Mouse (Mus musculus) urinary bladder, postnatal 36 days (tissue): ENCODE results near the gene Gm11037.
"Not testable (repeated sequence)": the region's sequence is repeated elsewhere in the genome, so short reads cannot be mapped to it uniquely, and the experiment has no call there.

Experiments used
- DNase-seq, 2 experiments: peaks; one replicate each; pipeline ENCODE4 v3.0.0; 2022; ENCODE audit warnings: low spot score in 2 of 2, mixed read lengths in 1 of 2

Gm11037 gene

DNA sequence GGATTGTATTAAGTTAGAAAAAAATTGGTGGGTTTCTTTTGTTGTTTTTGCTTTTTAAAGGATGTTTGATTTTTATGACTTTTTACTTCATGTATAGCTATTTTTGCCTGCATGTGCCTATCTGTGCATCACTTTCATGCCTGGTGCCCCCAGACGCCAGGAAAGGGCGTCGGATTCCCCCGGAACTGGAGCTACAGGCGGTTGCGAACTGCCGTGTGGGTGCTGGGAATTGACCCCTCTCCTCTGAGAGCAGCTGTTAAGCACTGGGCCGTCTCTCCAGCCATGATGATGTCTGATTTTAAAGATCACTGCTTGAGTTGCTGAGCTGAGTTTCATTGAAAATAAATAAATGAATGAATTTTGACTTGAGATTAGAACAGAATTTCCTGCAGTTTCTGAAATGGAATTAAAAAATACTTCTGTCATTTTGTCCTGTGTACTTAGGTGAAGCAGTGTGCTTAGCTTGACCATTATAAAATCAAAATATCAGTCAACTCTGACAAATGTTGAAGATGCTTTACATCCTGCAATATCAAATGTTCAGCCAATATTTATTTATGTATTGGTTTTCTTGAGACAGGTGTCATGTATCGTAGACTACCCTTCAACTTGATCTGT is at the start of gene Gm11037:
TSS of gene Gm11037 (plus strand) at position 568 of the 618 bp plus-strand sequence.
- no peak for DNase-seq

DNA sequence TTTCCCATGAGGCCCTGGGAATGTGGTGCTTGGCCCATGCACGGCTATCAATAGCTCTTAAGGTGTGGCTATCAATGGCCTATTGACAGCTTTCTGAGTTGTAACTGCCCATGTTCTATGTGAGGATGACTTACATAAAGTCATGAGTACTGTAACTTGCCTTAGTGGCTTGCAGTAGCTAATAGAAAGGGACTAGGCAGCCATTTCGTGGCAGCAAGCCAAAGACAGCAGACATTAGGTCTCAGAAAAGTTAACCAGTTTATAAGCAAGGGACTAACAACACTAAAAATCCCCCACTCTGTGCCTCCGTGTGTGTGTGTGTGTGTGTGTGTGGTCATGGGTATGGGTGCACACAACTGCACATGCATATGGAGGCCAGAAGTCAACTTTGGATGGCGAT is 49.1 kb upstream of the Gm11037 start:
- no peak for DNase-seq

DNA sequence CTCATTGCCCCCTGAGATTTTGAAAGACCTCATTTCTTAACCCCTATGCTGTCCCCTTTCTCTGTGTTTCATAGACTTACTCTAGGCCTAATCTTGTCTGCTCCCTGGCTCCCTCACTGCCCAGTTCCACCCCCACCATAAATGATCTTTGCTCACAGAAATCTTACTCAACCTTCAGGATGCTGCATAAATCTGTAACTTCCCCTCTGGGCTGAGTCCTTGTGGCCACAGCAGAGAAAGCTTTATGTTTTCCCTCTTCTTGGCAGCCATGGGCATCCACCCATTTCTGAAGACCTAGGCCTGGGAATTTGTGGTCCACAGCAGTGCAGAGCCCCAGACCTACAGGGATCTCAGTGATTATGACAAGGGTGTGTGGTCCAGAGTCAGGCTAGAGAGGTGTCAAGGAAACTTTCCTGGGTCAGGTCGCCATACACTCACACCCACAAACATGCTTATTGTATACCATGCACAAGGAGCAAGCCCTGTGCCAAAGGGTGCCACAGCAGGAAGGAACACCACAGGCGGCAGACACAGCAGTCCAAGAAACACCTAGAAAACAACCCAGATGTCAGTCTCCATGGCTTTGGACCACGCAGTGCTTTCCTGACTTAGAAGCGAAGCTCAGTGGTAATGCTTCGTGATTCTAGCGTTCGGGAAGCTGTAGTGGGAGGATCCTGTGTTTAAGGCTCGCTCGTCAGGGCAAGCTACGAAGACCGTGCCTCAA is 46.5 kb upstream of the Gm11037 start, which contains the start of gene Siglec1:
TSS of gene Siglec1 (minus strand) at position 99 of the 724 bp plus-strand sequence.
- DNase-seq: no peak

DNA sequence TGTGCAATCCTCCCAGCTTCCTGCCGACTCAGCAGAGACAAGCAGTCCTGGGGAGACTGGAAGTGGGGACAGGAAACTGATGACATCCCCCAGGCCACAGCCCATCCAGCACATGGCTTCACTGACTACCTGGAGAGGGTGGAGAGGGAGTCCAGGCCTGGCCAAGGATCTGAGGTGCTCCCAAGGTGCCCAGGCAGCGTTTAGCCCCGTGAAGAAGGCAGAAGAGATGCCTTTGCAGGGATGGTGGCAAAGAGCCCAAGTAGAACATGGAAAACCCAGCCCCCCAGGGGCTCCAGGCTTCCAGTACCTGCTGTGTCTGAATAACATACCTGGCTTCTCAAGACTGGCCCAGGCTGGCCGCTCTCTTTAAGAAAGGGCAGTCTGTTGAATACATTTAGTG is 44.7 kb upstream of the Gm11037 start:
- DNase-seq: no peak

DNA sequence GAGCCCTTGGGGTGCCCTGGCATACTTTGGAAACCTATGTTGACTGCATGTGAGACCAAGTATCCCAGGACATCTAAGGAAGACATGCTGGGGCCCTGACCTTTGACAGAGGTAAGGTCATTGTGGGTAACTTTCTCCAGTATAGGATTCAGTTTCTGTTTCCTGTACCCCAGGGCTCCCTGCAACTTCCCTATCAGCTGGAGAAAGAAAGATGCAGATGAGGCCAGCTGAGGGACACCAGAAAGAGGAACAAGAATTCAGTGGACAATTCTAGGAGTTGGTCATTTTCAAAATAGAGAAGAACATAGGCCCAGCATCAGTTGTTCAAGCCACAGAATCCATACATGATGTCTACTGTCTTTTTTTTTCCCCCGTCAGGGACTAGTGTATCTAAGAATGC is 43.7 kb upstream of the Gm11037 start:
- DNase-seq: no peak

DNA sequence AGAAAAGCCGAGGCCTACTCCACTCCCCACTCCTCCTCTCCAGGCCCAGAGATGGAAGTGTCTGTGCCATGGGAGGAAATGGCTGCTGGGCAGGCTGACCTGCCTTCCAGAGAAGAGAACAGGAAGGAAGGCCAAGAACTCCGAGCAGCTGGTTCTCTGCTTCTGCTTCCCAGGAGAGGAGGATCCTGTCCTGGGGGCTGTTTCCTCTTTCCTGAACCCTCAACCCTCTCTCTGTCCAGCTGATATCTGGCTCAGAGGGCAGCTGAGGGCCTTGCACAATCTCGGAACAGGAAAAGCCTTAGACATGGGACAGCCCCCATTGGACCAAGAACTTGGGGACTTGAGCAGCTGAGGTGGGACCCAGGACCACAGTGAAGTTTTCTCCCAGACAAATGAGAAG is 42.4 kb upstream of the Gm11037 start:
- peak in 1 of 2 experiments; percentile 40 for DNase-seq

DNA sequence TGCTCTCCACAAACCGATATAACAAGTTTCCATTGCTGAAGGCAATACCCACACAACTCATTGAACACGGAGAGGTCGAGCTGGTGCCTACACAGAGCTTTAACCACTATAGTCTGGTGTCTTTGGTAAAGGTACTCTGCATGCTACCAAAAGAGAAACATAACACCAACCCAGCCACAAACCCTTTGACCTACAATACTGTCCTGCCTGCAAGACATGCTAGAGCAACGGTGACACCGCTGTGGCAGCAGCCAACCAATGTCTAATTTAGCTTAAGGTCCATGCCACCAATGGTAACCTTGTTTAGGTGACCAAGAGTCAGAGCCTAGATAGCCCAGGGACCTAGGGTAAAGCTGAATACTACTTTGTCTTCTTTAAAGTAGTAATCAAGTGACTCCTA is 39.7 kb upstream of the Gm11037 start:
- peak in 1 of 2 experiments; percentile 0 for DNase-seq

DNA sequence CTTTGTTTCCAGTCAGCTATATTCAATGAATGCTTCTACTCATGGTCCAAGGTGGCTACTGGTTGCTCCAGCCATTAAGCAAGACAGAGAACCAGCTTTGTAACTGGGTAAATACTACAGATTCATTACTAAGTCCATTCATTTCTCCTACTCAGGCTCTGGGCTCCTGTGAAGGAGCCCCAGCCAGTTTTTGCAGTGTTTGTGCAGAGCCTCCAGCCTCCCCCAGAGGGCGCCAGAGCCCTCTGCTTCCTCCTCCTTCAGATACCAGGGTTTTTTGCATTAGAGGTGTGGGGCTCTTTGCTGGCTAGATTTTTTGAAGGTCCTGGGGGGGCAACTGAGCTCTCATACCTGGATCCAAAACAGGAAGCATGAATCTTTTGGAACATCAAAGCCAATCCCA is 38.5 kb upstream of the Gm11037 start:
- DNase-seq: peak; percentile 79 to 80

DNA sequence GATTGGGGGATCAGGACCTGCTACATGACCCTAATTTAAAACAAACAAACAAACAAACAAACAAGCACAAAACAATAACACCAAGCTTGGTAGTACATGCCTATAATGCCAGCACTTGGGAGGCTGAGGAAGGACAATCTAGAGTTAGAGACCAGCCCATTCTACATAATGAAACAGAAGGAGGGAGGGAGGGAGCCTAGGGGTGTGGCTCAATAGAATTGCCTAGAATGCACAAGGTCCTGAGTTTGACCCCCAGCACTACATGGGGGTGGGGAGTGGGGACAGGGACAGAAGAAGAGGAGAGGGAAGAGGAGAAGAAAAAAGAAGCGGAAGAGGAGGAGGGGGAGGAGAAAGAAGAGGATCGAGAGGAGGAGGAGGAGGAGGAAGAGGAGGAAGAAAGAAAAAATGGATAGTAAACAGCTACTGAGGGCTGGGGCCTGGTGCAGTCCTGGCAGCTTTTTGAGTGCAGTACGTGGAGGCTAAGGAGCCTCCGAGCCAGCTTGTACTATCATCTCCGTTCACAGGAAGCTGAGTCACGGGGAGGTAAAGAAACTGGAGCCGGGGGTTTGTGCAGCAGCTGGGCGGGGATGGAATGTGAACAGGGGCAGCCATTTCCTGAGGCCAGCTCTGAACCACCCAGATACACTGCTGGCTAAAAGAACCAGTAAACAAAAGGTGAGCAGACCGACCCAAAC is 37.0 kb upstream of the Gm11037 start:
- DNase-seq: peak; percentile 52 to 64

DNA sequence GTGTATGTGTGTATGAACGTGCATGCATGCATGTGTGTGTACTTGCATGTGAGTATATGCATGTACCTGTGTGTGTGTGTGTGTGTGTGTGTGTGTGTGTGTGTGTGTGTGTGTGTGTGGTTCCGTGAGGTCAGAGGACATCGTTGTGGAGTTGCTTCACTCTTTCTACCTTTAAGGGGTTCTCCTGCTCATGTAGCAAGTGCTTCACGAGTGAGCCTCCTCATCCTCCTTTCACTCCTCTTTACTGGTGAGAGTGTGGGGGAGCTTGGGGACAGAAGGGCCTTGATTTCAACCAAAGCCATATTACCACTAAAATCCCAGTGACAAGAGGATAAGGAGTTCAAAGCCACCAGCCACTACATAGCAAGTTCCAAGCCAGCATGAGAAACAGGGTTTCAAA is 36.2 kb upstream of the Gm11037 start:
- no peak for DNase-seq

DNA sequence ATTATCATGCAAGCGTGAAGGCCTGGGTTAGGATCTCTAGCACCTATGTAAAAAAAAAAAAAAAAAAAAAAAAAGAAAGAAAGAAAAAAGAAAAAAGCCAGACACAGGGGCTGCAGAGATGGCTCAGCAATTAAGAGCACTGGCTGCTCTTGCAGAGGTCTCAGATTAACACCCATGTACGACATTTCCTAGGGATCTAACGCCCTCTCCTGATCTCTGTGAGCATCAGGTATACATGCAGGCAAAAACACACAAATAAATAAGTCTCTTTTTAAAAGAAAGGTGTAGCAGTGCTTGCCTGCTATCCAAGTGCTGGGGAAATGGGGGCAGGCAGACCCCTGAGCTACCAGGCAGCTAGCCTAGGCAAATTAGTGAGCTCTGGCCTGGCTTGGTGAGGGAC is 31.8 kb upstream of the Gm11037 start:
- no peak for DNase-seq

DNA sequence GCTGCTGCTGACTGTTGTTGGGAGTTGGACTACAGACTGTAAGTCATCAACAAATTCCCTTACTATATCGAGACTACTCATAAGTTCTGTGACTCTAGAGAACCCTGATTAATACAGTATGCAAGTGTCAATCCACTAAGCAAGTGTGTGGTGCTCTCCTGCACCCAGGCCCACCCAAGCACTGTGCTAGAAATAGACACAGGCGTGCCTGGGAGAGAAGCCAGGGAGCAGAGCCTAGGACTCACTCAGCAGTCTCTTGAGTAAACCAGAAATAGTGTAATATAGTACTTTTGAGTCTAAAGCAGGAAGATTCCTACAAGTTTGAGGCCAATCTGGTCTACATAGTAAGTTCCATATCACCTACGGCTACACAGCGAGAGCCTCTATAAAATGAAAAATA is 29.3 kb upstream of the Gm11037 start:
- no peak for DNase-seq

DNA sequence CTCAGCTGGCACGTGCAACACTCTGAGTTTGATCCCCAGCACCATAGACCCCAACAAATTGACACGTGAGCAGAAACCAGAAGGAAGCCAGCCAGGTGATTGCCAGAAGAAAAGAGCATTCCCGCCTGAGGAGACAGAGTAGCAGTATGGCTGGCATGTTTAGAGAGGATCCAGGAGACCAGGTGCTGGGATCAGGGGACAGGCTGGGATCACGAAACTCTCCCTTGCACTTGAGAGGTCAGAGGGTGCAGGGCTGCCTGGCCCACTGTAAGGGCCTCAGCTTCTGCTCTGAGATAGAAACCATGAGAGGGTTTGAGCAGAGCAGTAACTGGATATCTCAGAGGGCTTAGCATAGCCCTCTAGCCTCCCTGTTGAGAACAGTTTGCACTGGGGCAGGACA is 28.2 kb upstream of the Gm11037 start:
- DNase-seq: not testable (repeated sequence)

DNA sequence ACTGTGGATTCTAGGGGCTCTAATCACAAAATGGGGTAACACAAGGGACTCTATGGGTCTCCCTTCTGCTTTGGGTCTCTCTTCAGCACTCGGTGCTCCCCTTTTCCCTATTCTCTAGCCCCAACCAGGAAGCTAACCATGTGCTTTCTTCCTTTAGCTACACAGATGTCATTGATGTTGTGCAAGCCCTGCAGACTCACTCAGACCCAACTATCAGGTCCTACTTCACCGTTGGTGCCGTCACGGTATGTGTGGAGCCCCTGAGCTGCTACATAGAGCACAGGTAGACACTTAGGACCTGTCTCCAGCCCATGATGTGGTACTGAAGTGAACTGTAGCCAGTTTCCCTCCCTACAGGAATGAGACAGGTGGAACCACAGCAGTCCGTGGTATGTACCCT is 27.3 kb upstream of the Gm11037 start:
- no peak for DNase-seq

DNA sequence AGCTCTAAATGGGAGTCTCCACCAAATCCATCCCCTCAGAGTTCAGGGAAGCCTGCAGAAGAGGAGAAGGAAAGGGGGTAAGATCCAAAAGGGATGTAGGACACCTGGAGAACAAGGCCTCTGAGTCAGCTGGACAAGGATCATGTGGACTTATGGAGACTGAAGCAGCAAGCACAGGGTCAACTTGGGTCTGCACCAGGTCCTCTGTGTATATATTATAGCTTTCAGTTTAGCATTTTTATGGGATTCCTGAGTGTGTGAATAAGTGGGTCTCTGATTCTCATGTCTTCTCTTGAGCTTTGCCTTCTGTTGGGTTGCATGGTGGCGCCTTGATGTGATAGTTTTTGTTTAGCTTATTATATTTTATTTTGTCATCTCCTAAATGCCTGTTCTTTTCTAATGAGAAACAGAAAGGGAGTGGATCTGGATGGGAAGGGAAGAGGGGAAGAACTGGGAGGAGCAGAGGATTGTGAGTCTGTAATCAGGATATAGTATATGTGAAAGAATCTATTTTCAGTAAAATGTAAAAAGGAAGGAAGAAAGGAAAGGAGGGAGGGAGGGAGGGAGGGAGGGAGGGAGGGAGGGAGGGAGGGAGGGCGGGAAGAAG is 14.2 kb upstream of the Gm11037 start:
- no peak for DNase-seq

DNA sequence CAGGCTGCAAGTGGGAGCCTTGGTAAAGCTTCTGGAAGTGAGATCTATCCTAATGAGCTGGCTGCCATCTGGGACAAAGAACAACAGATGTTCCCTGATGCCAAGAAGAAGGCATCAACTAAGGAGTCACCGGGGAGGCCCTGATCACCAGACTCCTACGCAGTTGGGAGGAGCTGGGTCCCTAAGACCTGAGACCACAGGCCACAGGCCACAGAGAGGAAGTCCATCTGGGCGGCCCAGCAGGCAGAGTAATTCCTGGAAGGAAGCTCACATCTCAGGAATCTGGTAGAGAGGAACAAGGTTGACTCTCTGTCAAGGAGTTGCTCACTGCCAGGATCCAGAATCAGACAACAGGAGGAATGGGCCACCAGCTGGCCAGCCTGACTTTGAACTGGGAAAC is 9.1 kb upstream of the Gm11037 start:
- DNase-seq: no peak

DNA sequence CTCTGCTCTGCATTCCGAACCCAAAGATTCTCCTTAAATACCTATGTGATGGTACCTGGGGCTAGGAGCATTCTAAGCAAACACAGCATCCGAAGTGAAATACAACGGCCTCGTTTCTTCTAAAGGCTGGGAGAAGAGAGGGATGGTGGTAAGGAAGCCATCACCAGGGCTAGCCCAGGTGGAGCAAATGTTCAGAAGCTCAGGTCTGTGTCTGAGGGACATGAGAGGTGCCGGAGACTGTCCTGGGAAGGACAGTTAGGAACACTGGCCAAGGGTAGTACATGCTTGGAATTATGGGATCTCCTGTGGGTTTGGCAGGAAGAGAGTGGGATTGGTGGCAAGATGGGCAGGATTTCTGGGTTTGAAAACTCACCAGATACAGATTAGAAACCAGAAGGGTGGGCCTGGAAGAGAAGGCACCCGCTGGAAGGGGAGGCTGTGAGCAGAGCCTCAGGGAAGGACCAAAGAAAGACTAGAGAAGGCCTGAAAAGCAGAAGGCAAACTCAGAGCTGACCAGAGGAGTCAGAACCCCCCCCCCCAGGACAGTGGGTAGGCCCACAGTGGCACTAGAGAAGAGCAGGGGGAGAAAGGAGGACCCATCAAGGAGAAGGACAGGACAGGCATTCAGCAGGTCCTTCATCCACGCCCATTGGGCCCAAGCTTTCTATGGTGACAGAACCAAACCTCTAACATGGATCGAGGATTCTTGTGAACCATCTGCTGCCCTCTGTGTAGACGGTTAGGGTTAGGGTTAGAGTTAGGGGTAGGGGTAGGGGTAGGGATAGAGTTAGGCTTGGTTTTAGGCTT is 7.9 kb upstream of the Gm11037 start:
- DNase-seq: no peak

DNA sequence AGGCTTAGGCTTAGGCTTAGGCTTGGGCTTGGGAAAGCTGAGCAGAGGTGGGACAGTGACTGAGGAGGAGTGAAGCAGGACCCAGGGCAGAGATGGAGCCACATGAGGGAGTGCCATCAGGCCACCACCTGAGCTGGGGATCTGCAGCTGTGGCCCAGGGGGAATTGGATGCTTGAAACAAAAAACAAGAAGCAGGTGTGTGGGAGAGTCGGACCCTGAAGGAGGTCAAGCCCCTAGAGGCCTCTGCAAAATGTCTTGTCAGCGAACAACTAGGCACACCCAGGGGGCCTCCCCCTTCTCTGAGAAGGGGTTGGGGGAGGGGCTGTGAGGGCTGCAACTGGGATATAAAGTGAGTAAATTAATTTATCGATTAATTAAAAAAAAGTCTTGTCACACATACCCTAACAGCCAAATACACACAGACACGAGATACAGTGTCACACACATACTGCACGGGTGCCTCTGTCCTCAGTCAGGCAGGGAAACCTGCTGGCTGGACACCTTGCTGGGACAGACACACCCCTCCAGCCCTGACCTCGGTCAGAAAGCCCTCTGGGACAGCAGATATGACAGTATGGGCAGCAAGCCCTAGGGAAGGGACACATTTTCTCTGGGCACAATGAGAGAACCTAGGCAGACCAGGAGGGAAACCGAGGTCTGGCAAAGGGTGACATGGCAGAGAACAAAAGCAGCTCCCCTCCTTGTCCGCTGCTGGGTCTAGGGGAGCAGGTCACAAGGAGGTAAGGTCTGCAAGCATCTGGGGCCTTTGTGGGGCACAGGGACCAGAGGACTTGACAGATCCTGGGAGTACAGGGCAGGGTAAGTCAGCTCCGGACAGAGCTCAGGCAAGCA is 7.1 kb upstream of the Gm11037 start:
- no peak for DNase-seq

DNA sequence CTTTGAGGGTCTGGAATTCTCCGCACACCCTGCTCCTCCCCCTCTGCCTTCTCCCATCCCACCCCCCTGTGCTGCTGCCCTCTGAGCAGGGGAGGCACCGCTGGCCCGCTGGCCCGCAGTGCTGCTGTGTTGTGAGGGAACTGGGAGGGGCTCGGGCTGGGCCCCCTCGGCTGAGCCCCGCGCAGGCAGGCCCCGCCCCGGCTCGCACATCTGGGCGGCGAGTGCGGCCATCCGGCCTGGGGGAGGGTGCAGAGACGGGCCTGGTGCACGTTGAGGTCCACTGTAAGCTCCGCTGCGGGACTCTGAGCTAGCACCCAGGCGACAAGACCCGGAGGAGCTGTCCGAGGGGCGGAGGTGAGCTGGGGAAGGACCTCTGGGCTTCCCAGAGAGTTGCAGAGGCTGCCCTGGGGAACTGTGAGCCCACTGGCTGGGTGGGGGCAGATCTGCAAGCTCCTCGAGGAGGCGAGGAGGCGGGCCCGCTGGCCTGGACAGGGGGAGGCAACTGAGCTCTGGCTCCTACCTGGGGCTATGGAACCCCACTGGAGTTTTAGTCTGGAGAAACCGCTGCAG is 6.1 kb upstream of the Gm11037 start, which contains the start of gene Hspa12b:
TSS of gene Hspa12b (plus strand) at position 120 of the 570 bp plus-strand sequence.
- DNase-seq: peak in 1 of 2 experiments; percentile 55

DNA sequence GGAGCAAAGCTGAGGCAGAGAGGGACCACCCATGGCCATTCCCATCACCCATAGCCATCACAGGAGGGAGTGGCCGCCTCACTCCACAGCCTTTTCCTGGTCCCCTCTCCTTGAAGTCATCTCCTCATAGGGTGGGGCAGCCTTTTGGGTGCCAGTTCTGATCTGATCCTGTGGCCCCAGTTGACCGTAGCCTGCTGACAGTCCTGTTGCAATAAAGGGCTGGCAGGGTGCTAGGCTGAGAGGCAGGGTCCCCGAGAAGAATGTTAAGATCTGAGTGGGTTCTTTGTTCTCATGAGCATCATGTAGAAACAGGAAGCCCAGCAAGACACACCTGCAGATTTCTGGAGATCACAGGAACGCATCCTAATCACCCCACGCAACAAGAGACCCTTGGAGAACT is 5.1 kb upstream of the Gm11037 start:
- DNase-seq: no peak
